Mouse (Mus musculus) cerebellum, adult 2 months (tissue): Measurements from ENCODE around the gene Defb25. TPM values are rescaled to one million over a fixed set of nuclear protein-coding genes. Genes with fewer than 3 reads are reported as not detected.

ENCODE experiments used
- DNase-seq, 2 experiments: peaks; one replicate each; pipeline ENCODE4 v3.0.0; 2021
- H3K27ac ChIP-seq: fragments of 200-500 bp; 2 replicates; pipeline ENCODE4 v1.5.1; 2012; ENCODE audit warnings: low read length, control low read depth, inconsistent platforms; ENCODE audit not compliant: insufficient read depth
- H3K27me3 ChIP-seq: fragments of 200-500 bp; 2 replicates; pipeline ENCODE4 v1.6.1; 2012; ENCODE audit warnings: inconsistent platforms, mild to moderate bottlenecking, low read length, moderate library complexity; ENCODE audit not compliant: control insufficient read depth, insufficient read depth
- H3K4me1 ChIP-seq: fragments of 200-500 bp; 2 replicates; pipeline ENCODE4 v1.6.1; 2011; ENCODE audit warnings: low read length; ENCODE audit not compliant: control insufficient read depth, insufficient read depth
- H3K4me3 ChIP-seq: fragments of 200-500 bp; replicated peaks from 2 replicates; pipeline ENCODE3; 2011; ENCODE audit warnings: mild to moderate bottlenecking, low read depth, low read length, control low read depth; ENCODE audit not compliant: insufficient read depth
- CTCF ChIP-seq: fragments of 200-500 bp; IDR thresholded peaks from 2 replicates; pipeline ENCODE4 v1.5.1; 2011; ENCODE audit warnings: low read depth, mild to moderate bottlenecking, control low read depth, low read length, moderate library complexity, borderline replicate concordance; ENCODE audit not compliant: insufficient read depth
- POLR2A ChIP-seq: fragments of 200-500 bp; IDR thresholded peaks from 2 replicates; pipeline ENCODE4 v1.6.1; 2011; ENCODE audit warnings: low read length, control low read depth, borderline replicate concordance; ENCODE audit not compliant: insufficient read depth
- WGBS: fragments of 180-500 bp; shearing (Covaris S2); methylation state at CpG from one replicate; pipeline ENCODE4 v1.1.7; 2018; 5-methylcytosine and 5-hydroxymethylcytosine counted together
- polyA plus RNA-seq: library from polyadenylated mRNA; depleted of rRNA; stranded (reverse); fragments of >200 nt; gene quantifications from 2 replicates; pipeline ENCODE4 v1.2.3, GENCODE M21; 2012

Defb25 gene
- polyA plus RNA-seq, 1 experiment: not detected

GRCm38 (mm10) chr2:152636246-152637005 lies 13.6 kb upstream of the Defb25 start:
- H3K4me1 ChIP-seq: no peaks in the 10 kb centered on the region
- no peak for DNase-seq
- TF ChIP-seq POLR2A (no peak), CTCF (no peak)
- 26% methylated on average over 23 of the region's 23 CpGs for WGBS
- no peaks in the 10 kb centered on the region for H3K27me3 ChIP-seq
- no peak overlapping the region for H3K27ac ChIP-seq
- no peak overlapping the region for H3K4me3 ChIP-seq

- no peak overlapping the region for H3K4me3 ChIP-seq
- no peak for DNase-seq
- 76% methylated on average over 29 of the region's 29 CpGs for WGBS
Measured at GRCm38 (mm10) chr2:152634311-152634710, 11.5 kb upstream of the Defb25 start.

GRCm38 (mm10) chr2:152633334-152633733 lies 10.5 kb upstream of the Defb25 start:
- H3K27me3 ChIP-seq: no peaks in the 10 kb centered on the region
- H3K4me1 ChIP-seq: no peaks in the 10 kb centered on the region
- H3K27ac ChIP-seq: no peak overlapping the region
- WGBS: 25% methylated on average over 17 of the region's 17 CpGs
- no peak overlapping the region for H3K4me3 ChIP-seq
- no peak for DNase-seq
- TF ChIP-seq POLR2A: no peak

More at GRCm38 (mm10) chr2:152634311-152634710, 11.5 kb upstream of the Defb25 start:
- H3K4me1 ChIP-seq: no peaks in the 10 kb centered on the region
- no peak overlapping the region for H3K27ac ChIP-seq
- TF ChIP-seq CTCF: no peak
- TF ChIP-seq POLR2A: no peak
- no peaks in the 10 kb centered on the region for H3K27me3 ChIP-seq

GRCm38 (mm10) chr2:152629904-152630303 lies 7.1 kb upstream of the Defb25 start:
- H3K4me1 ChIP-seq: no peaks in the 10 kb centered on the region
- peaks cover 3% of the 10 kb centered on the region; the same call in 1 of the 2 replicates for H3K27me3 ChIP-seq
- WGBS: 89% methylated on average over 6 of the region's 6 CpGs
- TF ChIP-seq CTCF (no peak), POLR2A (no peak)
- H3K4me3 ChIP-seq: no peak overlapping the region
- H3K27ac ChIP-seq: no peak overlapping the region
- DNase-seq: no peak

GRCm38 (mm10) chr2:152629239-152629638 lies 6.4 kb upstream of the Defb25 start:
- DNase-seq: no peak
- H3K27ac ChIP-seq: no peak overlapping the region
- TF ChIP-seq POLR2A: no peak
- no peak for TF ChIP-seq CTCF
- 55% methylated on average over 3 of the region's 3 CpGs for WGBS
- H3K4me1 ChIP-seq: no peaks in the 10 kb centered on the region
- no peak overlapping the region for H3K4me3 ChIP-seq
- peaks cover 3% of the 10 kb centered on the region; the same call in 1 of the 2 replicates for H3K27me3 ChIP-seq

GRCm38 (mm10) chr2:152628066-152628465 lies 5.2 kb upstream of the Defb25 start:
- DNase-seq: no peak
- no peak for TF ChIP-seq POLR2A
- no peak for TF ChIP-seq CTCF
- H3K27ac ChIP-seq: no peak overlapping the region
- H3K4me1 ChIP-seq: no peaks in the 10 kb centered on the region
- H3K27me3 ChIP-seq: peaks cover 3% of the 10 kb centered on the region; the same call in 1 of the 2 replicates
- 38% methylated on average over 17 of the region's 17 CpGs for WGBS
- H3K4me3 ChIP-seq: no peak overlapping the region

- 3% methylated on average over 59 of the region's 59 CpGs for WGBS
- no peak within 1 kb of the TSS for H3K4me3 ChIP-seq
- no peak within 1 kb of the TSS for H3K27ac ChIP-seq
- peaks cover 3% of the 10 kb centered on the region; the same call in 1 of the 2 replicates for H3K27me3 ChIP-seq
- no peaks in the 10 kb centered on the region for H3K4me1 ChIP-seq
- no peak for TF ChIP-seq CTCF
- TF ChIP-seq POLR2A: no peak
- no peak for DNase-seq
Measured at GRCm38 (mm10) chr2:152626774-152627591, 4.1 kb upstream of the Defb25 start, which contains the start of gene Rem1. Rem1 (plus strand) TSS chr2:152626951.
